Mouse (Mus musculus): ENCODE measurements around the gene Pllp.

The Pllp gene

DNA sequence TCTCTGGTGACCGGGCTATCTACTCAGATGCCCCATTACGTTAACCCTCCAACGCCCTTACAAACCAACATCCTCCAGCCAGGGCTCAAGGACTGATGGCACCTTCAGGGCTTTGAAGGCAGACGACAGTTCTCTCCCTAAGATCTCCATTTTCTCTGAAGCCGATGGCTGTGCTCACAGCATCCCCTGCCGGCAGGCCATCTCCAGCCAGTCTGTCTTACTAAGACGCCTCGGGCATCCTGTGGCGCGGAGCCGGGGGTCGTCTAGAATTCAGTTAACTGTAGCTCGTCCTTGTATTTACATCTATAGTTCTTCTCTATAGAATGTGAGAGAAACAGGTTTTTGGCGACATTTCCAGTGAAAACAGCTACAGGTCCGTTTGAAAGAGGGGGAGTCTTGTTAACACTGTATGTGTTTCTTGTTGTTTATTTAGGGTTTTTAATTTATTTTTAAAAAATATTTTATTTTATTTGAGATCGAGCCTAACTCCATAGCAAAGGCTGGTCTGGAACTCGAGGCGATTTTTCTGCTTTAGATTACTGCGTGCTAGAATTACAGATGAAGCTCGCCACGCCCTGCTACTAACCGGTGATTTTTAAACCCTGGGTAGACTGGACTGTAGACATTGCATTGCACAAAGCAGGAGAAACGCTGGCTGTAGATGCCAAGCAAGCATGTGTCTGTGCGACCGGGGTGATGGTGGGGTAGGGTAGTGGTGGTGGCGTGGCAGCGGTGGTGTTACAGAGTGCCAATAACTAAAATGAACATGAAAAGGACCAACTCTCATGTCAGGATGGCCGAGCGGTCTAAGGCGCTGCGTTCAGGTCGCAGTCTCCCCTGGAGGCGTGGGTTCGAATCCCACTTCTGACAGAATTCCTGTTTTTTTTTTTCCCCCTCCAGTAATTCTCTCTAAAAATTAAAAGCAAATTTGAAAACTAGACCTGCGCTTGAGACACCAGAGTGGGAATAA lies 7.1 kb upstream of the Pllp start:
- peak; percentile 92 for DNase-seq

DNA sequence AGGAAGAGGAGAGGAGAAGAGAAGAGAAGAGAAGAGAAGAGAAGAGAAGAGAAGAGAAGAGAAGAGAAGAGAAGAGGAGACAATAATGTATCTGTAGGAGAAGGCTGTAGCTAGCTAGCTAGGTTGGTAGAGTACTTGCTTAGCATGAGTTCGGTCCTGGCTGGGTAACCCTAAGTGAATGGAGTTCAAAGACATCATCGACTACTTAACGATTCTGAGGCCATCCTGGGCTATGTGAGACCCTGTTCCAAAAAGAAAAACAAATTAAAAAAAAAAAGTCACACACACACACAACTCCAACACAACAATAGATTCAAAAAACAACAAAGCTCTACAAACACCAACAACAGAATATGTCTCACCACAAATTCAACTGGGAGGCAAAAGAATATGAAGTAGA lies 6.1 kb upstream of the Pllp start:
- no peak for DNase-seq

GRCm38 (mm10) chr8:94700421-94700935 lies 4.4 kb upstream of the Pllp start:
- DNase-seq = no peak

- DNase-seq = no peak
Measured at GRCm38 (mm10) chr8:94699366-94699765, 3.3 kb upstream of the Pllp start.

- no peak for DNase-seq
Measured at GRCm38 (mm10) chr8:94697956-94698355, 1.9 kb upstream of the Pllp start.

GRCm38 (mm10) chr8:94696566-94696965 lies 488 bp upstream of the Pllp start:
- DNase-seq = no peak

DNA sequence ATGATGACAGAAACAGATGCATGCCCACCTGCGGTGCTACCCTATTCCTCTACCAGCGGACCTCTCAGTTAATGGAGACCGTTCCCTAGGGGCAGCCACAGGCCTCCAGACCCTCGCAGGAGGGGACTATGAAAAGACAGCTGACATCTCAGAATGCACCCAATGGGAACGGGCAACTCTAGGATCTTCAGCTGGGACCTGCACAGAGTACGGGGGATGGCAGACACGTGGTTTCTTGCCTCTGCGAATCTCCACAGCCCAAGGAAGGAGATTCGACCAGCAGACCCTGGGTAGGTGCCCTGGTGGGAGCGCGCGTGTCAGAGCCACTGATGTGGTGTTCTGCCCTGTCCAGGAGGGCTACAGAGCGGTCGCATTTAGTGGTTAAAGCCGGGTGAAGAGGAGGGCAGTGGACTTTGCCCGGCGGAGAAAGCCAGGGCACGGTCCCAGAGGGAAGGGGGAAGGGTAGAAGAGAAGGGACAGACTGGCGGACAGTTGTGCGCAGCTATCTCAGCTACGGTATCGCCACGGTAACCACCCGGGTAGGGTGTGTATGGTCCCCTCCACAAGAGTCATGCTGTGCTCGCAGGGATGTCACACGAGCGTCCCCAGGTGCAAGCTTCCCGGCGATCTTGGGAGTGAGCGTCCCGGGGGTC lies 611 bp downstream of the Pllp start:
- DNase-seq = peak; percentile 21

- no peak for DNase-seq
Measured at GRCm38 (mm10) chr8:94694701-94695100, 1.4 kb downstream of the Pllp start.

- DNase-seq = no peak
Measured at GRCm38 (mm10) chr8:94685953-94686352, 10.1 kb downstream of the Pllp start.

- no peak for DNase-seq
Measured at GRCm38 (mm10) chr8:94684287-94684686, 11.8 kb downstream of the Pllp start.

DNA sequence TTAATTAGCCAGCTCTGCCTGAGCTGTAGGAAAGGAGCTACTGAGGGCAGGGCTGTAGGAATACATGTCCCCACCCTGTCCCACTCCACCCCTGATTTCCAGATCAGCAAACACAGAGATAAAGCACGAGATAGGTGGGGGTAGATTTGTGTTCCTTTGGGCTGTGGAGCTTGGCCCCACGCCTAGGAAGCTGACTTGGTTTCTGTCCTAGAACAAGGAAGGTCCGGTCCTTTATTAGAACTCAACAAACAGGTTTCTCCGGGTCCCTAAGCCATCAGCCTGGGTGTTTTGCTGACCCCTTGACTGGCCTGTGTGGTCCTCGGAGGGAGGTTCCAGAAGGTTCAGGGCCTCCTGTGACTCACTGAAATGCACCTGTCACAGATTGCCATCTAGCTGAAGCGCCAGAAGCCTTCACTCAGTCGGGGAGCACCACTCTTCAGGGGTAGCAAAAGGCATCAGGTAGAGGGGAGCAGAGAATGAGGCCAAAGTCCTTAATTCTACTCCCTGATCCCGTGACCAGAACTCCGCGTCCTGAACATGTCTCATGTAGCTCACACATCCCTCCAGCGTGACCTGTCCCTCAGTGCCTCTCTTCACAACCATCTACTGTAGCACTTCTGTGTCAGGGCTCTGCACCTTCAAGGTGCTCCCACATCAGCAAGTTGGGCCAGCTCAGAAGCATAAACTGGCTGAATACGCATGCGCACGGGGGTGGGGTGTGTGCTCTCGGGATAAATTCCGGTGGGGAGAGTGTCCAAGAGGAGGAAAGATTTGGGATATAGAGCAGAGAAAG lies 13.2 kb downstream of the Pllp start:
- DNase-seq = no peak

DNA sequence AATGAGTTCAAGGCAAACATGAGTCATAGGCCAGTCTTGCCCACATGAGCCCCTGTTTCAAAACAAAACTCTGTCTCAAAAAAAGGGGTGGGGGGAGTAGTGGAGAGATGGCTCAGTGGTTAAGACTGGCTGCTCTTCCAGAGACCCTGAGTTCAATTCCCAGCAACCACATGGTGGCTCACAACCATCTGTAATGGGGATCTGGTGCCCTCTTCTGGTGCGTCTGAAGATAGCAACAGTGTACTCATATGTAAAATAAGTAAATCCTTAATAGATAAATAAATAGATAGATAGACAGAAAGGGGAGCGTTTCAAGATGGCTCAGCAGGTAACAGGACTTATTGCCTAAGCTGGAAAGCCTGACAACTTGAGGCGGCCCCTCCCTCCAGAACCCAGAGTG lies 15.7 kb downstream of the Pllp start:
- no peak for DNase-seq

DNA sequence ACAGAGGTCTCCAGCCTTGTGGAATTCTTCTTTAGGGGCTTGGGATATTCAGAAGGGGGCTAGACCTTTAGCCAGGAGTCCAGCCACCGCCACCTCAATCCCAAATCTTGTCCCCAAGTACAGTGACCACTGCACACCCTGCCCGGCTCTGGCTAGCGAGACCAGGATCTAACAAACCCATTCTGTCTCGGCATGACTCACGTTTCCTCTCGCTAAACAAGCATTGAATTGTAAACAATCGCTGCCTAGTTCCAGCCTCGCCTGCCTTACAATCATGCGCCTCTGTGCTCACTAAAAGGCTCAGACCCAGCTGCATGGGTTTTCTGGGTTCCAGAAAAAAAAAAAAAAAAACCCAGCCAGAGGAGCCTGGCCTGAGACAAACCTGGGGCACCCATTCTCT lies 17.5 kb downstream of the Pllp start:
- DNase-seq = no peak

- DNase-seq = no peak
Measured at GRCm38 (mm10) chr8:94675923-94676322, 20.2 kb downstream of the Pllp start.

DNA sequence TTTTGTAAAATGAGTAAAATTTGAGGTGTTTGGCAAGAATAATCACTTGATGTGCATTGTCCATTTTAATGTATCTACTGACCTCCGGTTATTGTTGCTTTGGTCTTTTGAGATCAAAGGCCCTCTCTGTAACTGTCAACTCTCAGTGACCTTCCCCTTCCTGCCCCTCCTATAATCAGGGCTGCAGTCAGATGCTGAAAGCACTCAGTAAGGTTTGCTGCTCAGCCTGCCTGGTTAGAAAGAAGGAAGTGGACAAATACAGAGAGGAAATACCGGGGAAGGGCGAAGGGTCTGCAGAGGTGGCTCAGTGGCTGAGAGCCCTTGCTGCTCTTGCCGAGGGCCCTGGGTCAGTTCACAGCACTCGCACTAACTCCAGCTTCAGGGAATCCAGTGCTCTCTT lies 21.7 kb downstream of the Pllp start:
- no peak for DNase-seq

DNA sequence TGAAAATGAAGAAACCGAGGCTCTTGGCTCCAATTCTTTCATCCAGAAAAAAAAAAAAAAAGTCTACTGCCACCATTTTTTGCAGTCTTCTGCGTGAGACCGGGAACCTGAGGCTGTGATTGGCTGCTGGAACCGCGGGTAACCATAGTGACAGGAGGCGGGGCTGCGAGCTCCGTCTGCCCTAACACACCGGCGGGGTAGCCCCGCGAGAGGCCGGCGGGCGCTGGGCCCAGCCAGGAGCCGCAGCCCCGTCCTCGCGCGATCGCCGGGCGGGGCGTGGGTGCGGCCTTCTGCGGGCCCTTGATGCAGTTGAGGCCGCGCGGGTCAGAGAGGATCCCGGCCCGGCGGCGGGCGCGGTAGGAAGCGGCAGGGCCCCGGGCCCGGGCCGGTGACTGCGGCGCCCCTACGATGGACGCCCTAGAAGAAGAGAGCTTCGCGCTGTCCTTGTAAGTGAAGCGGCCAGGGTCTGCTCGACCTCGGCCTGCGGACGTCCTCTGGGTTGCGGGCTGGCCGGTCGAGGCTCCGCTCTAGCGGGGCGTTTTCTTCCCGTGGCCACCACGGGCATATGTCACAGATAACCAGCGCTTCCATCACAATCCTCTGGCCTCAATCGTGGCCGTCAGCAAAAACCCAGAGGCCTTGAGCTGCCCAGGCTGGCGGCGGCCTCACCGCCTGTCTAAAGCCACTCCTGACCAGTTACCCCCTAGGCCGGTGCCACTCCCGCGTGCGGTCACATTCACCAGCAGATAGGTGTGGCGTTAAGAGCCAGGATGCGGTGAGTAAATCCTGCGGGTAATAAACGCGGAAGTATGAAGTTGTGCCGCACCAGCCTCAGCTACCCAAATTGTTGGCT lies 29.4 kb downstream of the Pllp start, which contains the start of gene Arl2bp:
Gene Arl2bp, plus strand, starts transcription at position 145 of the 853 bp plus-strand sequence.
- DNase-seq = peak; percentile 96

- no peak for DNase-seq
Measured at GRCm38 (mm10) chr8:94664722-94665121, 31.4 kb downstream of the Pllp start.

DNA sequence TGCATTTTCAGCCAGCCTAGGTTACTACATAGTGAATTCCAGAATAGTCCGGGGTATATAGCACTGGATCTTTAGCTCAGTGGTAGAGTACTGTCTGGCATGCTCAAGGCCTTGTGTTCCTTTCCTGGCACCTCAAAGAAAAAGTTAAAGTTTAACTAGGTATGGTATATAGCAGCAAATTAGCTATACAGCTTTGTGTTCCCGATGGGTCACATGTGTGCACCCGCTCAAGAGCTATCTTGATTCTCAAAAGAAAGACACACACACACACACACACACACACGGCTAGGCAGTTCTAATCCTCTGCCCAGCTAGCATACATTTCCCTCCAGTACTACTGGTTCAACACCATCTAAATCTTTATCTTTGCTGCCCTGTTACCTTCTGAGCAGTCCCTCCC lies 35.7 kb downstream of the Pllp start:
- no peak for DNase-seq

- no peak for DNase-seq
Measured at GRCm38 (mm10) chr8:94658031-94658430, 38.0 kb downstream of the Pllp start.

- no peak for DNase-seq
Measured at GRCm38 (mm10) chr8:94654994-94655393, 41.1 kb downstream of the Pllp start.

GRCm38 (mm10) chr8:94652951-94653350 lies 43.1 kb downstream of the Pllp start:
- DNase-seq = no peak

DNA sequence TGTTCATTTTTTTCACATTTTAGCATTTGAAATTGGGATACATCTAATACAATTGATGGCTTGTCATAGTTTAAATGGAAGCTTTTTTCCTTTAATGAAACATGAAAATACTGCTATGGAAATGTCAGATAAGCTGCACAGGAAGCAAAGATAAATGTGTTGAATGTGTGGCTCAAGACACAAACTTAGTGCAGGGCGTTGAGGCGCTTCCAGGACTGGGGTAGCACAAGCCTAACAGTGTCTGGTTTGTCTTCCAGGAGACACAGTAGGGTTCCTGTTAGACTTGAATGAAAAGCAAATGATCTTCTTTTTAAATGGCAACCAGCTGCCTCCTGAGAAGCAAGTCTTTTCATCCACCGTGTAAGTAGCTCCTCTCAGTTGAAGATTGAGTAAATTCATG lies 46.6 kb downstream of the Pllp start:
- DNase-seq = no peak

All from embryo, embryonic 11 days (tissue).